Mouse (Mus musculus) spleen, postnatal 36 days (tissue): Measurements from ENCODE around the gene Brap.

Source experiments
- DNase-seq, 2 experiments: peaks; one replicate each; pipeline ENCODE4 v3.0.0; 2022; ENCODE audit warnings: low spot score in 2 of 2, mixed read lengths in 1 of 2

Gene Brap

DNA sequence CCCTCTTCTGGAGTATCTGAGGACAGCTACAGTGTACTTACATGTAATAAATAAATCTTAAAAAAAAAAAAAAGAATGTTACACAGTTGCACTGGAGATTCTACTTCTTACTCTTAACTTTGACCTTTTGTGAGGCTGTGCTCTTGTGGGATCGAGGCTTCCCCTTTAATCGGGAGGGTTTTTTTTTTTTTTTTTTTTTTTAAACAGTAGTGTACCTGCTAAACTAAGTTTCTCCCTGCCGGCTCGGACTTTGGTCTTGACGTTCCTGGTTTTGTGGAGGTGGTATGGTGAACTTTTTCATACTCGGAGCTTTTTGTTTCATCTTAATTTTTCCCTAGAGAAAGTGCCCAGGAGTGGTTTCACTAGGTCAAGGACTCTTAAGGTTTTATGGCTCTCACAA is 54.6 kb downstream of the Brap start:
- DNase-seq, result no peak

DNA sequence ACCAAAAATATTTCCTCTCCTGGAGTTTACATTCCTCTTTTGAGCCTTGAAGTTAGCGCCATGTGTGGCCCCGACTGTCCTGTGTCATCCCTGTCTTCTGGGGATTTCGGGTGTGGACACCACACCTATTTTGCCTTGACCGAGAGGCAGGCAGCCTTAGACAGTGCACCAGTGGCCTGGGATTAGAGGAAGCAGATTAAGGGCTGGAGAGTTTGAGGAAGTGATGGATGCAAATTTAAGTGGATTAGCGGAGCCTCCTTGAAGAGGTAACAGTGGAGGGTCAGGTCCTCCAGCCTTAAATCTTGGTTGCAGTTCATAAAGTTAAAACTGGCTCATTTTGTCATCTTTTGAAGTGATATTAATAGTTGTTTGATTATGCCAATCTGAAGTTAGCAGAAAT is 58.1 kb downstream of the Brap start:
- DNase-seq, result no peak

DNA sequence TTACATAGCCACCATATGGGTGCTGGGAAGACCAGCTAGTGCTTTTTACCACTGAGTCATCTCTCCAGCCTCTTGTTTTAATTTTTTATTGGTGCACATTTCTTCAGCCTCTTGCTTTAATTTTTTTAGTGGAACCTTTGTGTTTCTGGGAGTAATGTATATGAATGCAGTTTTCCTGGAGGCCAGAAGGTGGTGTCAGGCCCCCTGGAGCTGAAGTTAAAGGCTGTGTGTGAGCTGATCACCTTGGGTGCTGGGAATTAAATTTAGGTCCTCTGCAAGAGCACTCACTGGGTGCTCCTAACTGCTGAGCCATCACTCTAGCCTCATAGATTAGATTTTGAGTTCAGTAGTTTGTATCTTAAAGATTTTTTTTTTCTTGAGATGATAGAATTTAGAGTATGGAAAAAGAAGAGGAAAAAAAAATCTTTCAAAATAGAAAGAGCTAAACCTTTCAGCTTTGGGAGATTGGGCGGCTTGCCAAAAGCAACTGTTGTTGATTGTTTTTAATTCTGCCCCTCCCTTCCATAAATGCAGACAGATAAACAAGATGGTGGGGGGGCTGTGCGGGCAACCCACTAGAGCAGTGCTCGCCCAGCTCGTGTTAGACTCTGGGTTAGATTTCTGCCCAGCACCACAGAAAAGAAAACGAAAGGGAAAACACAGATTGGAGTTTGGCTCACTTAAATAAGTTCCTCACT is 60.7 kb downstream of the Brap start:
- DNase-seq, result no peak

DNA sequence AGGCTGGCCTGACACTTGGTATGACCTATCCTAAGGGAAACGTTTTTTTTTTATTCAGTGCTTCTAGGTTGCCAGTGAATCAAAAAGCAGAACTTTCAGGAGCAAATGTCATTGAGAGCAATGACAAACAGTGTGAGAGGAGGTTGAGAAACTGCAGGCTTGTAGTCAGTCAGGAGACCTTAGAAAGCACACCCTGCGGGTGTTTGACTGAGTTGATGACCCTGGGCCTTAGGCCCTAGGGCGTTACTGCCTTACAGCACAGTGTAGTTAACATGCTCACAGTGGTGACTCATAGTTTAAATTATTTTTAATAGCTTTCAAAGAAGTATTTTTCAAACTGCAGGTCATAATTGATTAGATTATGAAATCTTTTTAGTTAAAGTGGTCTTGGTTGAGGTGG is 61.5 kb downstream of the Brap start:
- no peak for DNase-seq

DNA sequence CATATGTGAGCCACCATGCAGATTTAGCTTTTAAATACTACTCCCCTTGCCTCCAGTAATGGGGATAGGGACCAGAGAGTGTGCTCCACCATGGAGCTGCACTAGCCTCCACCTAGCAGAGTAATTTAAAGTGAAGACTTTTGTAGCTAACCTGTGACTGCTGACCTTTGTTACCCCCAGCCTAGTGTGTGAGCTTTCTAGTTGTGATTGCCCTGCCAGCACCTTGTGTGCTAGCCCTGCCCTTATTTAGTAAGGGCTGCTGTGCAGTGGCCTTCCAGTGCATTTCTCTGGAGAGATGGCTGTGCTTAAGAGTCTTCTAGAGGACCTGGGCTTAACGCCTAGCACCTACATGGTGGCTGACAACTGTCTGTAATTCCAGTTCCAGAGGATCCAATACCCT is 64.3 kb downstream of the Brap start:
- no peak for DNase-seq

DNA sequence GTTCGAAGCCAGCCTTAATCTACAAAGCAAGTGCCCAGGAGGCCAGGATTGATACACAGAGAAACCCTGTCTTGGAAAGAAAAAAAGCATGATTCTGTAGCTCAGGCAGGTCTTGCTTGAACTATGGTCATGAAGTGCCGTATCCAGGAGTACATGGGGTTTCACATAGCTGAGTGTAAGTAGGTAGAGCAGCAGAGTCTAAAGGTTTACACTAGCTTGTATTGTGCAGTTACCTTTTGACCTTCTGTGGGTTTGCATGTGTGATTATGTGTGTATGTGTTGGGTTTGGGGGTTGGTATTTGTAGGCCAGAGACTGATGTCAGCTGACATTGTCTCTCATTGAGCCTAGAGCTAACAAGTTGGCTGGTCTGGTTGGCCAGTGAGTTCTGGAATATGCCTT is 69.7 kb downstream of the Brap start:
- no peak for DNase-seq

DNA sequence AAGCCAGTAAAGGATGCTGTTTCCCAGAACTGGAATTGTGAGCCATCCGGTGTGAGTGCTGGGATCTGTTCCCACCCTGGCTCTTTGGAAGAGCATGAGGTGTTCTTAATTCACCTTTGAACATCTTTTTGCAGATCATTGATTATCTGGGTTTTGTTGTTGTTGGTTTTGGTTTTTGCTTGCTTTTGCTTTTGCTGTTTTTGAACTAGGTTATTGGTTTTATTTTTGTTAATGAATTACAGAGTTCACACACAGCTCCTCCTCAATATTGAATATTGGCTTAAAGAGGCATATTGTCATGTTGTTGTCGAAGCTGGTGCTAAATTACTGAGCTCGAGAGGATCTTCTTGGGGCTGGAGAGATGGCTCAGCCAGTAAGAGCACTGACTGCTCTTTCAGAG is 76.3 kb downstream of the Brap start:
- no peak for DNase-seq
